Mouse (Mus musculus) lung, adult 2 months (tissue): ENCODE measurements around the gene Snd1. TPM values are rescaled to one million over a fixed set of nuclear protein-coding genes. Genes with fewer than 3 reads are reported as not detected.

ENCODE experiments used
- DNase-seq: peaks from one replicate; pipeline ENCODE4 v3.0.0; 2022
- H3K4me1 ChIP-seq: fragments of 200-500 bp; 2 replicates; pipeline ENCODE4 v1.6.1; 2011; ENCODE audit warnings: low read length; ENCODE audit not compliant: control insufficient read depth, insufficient read depth
- H3K4me3 ChIP-seq: fragments of 200-500 bp; replicated peaks from 2 replicates; pipeline ENCODE3; 2011; ENCODE audit warnings: low read depth, mild to moderate bottlenecking, control low read depth, low read length; ENCODE audit errors: extremely low read depth
- CTCF ChIP-seq: fragments of 200-500 bp; IDR thresholded peaks from 2 replicates; pipeline ENCODE4 v1.5.1; 2011; ENCODE audit warnings: mild to moderate bottlenecking, low read length, control low read depth; ENCODE audit not compliant: insufficient read depth
- POLR2A ChIP-seq: fragments of 200-500 bp; IDR thresholded peaks from 2 replicates; pipeline ENCODE4 v1.6.1; 2011; ENCODE audit warnings: low read depth, mild to moderate bottlenecking, control low read depth, low read length, borderline replicate concordance; ENCODE audit errors: extremely low read depth
- WGBS: fragments of 180-500 bp; shearing (Covaris S2); methylation state at CpG from one replicate; pipeline ENCODE4 v1.1.7; 2018; 5-methylcytosine and 5-hydroxymethylcytosine counted together
- polyA plus RNA-seq: library from polyadenylated mRNA; depleted of rRNA; stranded (reverse); fragments of >200 nt; gene quantifications from 2 replicates; pipeline ENCODE4 v1.2.3, GENCODE M21; 2012

Snd1 gene
- polyA plus RNA-seq, 1 experiment = 88.3 TPM

- DNase-seq = no peak
- 78% methylated on average over 2 of the region's 2 CpGs for WGBS
- H3K4me1 ChIP-seq = no peaks in the 10 kb centered on the region; the same call in 1 of the 2 replicates
- TF ChIP-seq CTCF = no peak
- no peak for TF ChIP-seq POLR2A
- H3K4me3 ChIP-seq = no peak overlapping the region
These were observed 50.6 kb downstream of the Snd1 start for GRCm38 (mm10) chr6:28525589-28525988.

DNA sequence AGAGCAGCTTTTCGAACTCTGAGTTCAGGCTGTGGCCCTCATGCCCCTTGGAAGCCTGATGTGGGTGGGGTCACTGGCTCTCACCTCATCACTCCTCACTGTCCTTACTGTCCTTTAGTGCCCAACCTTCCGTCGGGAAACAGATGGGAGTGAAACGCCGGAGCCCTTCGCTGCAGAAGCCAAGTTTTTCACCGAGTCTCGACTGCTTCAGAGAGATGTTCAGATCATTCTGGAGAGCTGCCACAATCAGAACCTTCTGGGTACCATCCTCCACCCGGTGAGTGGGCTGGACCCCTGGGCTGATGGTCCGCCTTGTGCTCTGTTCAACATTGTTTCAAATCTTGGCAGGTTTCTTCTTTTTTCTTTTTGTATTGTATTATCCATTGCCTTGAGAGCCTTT, 52.5 kb downstream of the Snd1 start:
- TF ChIP-seq POLR2A = no peak
- no peak for TF ChIP-seq CTCF
- Histone ChIP-seq H3K4me3 (no peak overlapping the region), H3K4me1 (no peaks in the 10 kb centered on the region; the same call in 1 of the 2 replicates)
- 79% methylated on average over 10 of the region's 10 CpGs for WGBS
- no peak for DNase-seq

DNA sequence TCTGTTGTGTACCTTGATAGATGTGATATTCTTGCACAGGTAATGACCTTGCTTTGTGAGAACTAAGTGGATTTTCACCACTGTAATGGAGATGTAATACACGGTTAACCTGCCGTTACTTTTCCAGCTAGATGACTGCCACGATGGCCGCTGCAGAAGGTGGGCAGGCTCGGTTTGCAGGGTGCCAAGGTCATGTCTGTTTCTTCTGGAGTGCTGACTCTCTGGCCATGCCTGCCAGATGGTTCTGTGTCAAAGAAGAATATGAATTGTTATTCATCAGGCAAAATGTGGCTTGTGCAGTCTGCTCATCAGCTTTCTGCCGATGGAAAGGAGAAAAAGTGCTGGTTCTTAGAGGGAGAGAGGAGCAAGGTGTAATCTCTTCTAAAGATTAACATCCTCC, 53.3 kb downstream of the Snd1 start:
- no peak for DNase-seq
- H3K4me3 ChIP-seq = no peak overlapping the region
- no peaks in the 10 kb centered on the region; the same call in 1 of the 2 replicates for H3K4me1 ChIP-seq
- TF ChIP-seq CTCF (no peak), POLR2A (no peak)
- WGBS = 90% methylated on average over 6 of the region's 6 CpGs

DNA sequence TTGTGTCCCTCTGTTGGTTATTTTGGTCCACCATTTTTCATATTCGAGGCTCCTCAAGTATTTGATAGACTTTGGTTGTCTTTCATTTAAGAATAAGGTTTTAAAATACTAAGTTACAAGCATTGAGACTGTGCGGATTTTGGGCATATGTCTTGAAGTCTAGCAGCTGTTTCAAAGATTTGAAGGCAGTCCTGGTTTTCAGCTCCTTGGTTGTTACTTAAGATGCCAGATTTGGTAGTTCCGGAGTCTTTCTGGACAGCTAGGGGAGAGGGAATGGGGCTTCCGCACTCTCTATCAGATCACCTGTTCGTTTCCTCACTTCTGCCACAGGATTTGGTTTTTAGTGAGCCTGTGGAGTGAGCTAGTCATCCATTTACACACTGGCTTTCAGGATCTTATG, 61.5 kb downstream of the Snd1 start:
- no peak overlapping the region for H3K4me3 ChIP-seq
- no peak for TF ChIP-seq CTCF
- TF ChIP-seq POLR2A = no peak
- no peak for DNase-seq
- H3K4me1 ChIP-seq = no peaks in the 10 kb centered on the region
- 92% methylated on average over 5 of the region's 5 CpGs for WGBS

- DNase-seq = no peak
- WGBS = 68% methylated on average over 10 of the region's 10 CpGs
- H3K4me1 ChIP-seq = no peaks in the 10 kb centered on the region
- no peak overlapping the region for H3K4me3 ChIP-seq
- TF ChIP-seq POLR2A (no peak), CTCF (no peak)
These were observed 63.0 kb downstream of the Snd1 start for GRCm38 (mm10) chr6:28537851-28538527.

- no peaks in the 10 kb centered on the region for H3K4me1 ChIP-seq
- WGBS = 83% methylated on average over 6 of the region's 6 CpGs
- no peak overlapping the region for H3K4me3 ChIP-seq
- no peak for DNase-seq
- TF ChIP-seq CTCF (no peak), POLR2A (no peak)
These were observed 67.4 kb downstream of the Snd1 start for GRCm38 (mm10) chr6:28542298-28542701.

GRCm38 (mm10) chr6:28546943-28547342, 72.0 kb downstream of the Snd1 start:
- DNase-seq = no peak
- WGBS = 94% methylated on average over 2 of the region's 2 CpGs
- no peak overlapping the region for H3K4me3 ChIP-seq
- H3K4me1 ChIP-seq = no peaks in the 10 kb centered on the region
- TF ChIP-seq CTCF = no peak
- TF ChIP-seq POLR2A = no peak

DNA sequence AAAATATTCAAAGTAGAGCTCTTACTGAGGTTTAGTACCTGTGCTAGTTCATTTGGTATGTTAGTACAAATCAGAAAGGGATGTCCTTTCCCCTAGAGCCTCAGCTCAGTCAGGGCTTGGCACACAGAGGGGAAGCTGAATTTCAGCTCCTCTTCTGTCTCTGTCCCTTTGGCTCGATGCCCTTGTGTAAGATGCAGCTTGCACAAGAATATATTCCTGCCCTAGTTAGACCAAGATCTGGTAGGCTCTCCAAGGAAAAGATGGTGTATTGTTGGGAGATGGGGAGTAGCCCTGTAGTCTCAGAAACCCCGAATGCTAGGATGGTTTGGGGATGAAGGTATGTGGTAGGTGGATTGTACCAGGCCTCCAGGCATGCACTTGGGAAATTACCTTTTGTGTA, 74.4 kb downstream of the Snd1 start:
- 75% methylated on average over 2 of the region's 2 CpGs for WGBS
- TF ChIP-seq POLR2A = no peak
- TF ChIP-seq CTCF = no peak
- no peaks in the 10 kb centered on the region for H3K4me1 ChIP-seq
- no peak for DNase-seq
- no peak overlapping the region for H3K4me3 ChIP-seq

DNA sequence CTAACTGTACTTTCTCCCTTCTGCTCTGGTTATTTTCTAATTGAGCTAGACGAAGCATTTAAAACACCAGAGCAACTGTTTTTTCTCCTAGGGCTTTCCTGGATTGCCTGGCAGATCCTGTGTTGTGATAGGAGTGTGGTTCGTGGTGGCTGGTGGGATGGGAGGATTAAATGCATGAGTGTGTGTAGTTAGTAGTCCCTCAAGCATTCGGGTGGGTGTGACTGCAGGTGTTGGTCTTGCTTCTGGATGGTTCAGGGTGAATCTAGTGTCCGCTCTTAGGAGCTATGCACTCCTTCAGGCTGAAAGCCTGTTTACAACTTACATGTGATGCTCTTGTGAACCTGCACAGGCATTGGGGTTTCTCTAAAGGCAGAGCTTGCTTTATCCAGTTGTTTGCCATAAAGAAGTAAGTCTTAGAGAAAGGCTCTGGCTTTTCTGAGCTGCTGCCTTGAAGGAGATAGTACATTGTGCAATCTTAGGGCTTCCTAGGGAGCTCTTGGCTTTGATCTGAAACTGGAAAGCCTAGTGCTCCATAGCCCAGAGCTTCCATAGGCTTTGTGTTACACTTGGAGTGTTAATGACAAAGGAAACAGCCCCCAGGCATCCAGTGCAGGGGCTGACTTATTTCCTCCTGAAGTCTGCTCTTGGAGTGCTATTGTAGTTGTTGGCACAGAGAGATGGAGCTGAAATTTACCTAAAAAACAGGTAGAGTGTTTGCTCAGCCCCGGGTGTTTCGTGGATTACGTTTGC, 75.5 kb downstream of the Snd1 start:
- Histone ChIP-seq H3K4me3 (no peak overlapping the region), H3K4me1 (no peaks in the 10 kb centered on the region)
- 76% methylated on average over 7 of the region's 7 CpGs for WGBS
- TF ChIP-seq POLR2A (no peak), CTCF (no peak)
- DNase-seq = peak; percentile 7

DNA sequence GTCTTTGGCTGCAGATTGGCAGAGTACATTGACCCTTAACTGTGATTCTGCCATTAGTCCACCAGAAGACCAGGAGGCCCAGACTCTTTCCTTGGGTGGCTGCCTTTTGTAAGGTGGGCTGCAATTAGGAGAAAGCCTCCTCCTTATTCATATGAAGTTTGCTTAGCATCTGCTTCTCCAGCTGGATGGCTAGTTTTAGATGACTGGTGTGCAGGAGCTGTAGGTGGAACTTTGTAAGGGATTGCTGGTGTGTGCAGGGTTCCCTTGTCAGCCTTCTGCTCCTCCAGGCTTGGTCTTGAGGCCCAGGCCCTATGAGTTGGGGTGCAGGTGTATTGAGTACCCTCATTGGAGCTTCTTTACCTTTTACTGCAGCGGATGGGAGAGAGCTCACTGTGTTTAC, 79.5 kb downstream of the Snd1 start:
- Histone ChIP-seq H3K4me3 (no peak overlapping the region), H3K4me1 (no peaks in the 10 kb centered on the region)
- TF ChIP-seq POLR2A = no peak
- TF ChIP-seq CTCF = no peak
- WGBS = 90% methylated on average over 1 of the region's 1 CpGs
- DNase-seq = no peak
